Mouse (Mus musculus) myocyte (in vitro differentiated cells): ENCODE data around the gene Pes1.

Experiments
- POLR2AphosphoS2 ChIP-seq: IDR thresholded peaks from one replicate; pipeline ENCODE4 v1.6.1; 2011; ENCODE audit warnings: low read depth, control low read depth; ENCODE audit not compliant: insufficient read length
- USF1 ChIP-seq: IDR thresholded peaks from one replicate; pipeline ENCODE4 v1.6.1; 2011; ENCODE audit warnings: low read depth, mild to moderate bottlenecking, control low read depth, moderate library complexity

DNA sequence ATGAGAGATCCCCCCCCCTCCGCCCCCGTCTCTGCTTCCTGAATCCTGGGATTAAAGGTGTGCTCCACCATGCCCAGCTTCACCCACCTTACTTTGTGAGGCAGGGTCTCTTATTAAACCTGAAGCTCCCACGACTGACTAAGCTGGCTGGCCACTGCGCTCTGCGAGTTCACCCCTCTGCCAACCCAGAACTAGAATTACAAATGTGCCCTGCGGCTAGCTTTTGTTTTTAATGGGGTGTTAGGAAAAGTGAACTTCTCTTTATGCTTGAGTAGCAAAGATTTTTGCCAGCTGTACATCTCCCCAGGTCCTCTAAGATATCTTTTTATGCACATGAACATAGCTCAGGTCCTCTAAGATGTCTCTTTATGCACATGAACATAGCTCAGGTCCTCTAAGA is 30.1 kb downstream of the Pes1 start:
- TF ChIP-seq POLR2AphosphoS2 (no peak), USF1 (no peak)
